In genomic region chr2:136913021-136913420, GRCm38 (mm10) we compare ENCODE assay signal across 27 mouse cellular contexts. TPM values are rescaled to one million over a fixed set of nuclear protein-coding genes. Genes with fewer than 3 reads are reported as not detected.
DNase-seq lines count a peak whose midpoint lies in the region; ATAC-seq and TF ChIP-seq lines count a peak whose summit lies in the region.
"Had no signal": no experiment of that assay in that cellular context is flagged by ENCODE, and none has a peak within 500 bp of the region (broad histone marks: within the 10 kb centered on the region; RNA-seq: fewer than 3 reads in every experiment).

No protein-coding gene starts in this region.

- no peaks in the 10 kb centered on the region for H3K27me3 ChIP-seq in stomach, embryonic 16.5 days (ENCODE audit: control insufficient read depth, insufficient read depth, low read length)
- H3K27me3 ChIP-seq in stomach, postnatal 0 days (ENCODE audit: control insufficient read depth, insufficient read depth, low read length): no peaks in the 10 kb centered on the region
- H3K27me3 ChIP-seq: forebrain, embryonic 15.5 days; heart, embryonic 12.5 days; limb, embryonic 15.5 days; liver, embryonic 13.5 days; megakaryocyte, embryonic 14.5 days; neural tube, embryonic 13.5 days had no signal

- no peak for TF ChIP-seq CTCF in lung, adult 2 months (IDR thresholded peaks at IDR 0.05; ENCODE audit: insufficient read depth, low read length)
- TF ChIP-seq CTCF in stomach, postnatal 0 days (IDR thresholded peaks at IDR 0.05; ENCODE audit: low read depth): no peak

- no peak for TF ChIP-seq EP300 in stomach, postnatal 0 days (optimal IDR thresholded peaks at IDR 0.05)

- peak overlapping the region; percentile 38; the same call in 1 of the 2 replicates for H3K27ac ChIP-seq in stomach, embryonic 16.5 days (ENCODE audit: low read length)
- no peak overlapping the region for H3K27ac ChIP-seq in stomach, postnatal 0 days (replicated peaks)
- H3K27ac ChIP-seq: forebrain, embryonic 15.5 days; limb, embryonic 10.5 days; limb, embryonic 15.5 days; liver, embryonic 13.5 days; neural tube, embryonic 13.5 days had no signal

- H3K9me3 ChIP-seq in stomach, embryonic 16.5 days (replicated peaks; ENCODE audit: control insufficient read depth, low read length): no peaks in the 10 kb centered on the region
- no peaks in the 10 kb centered on the region for H3K9me3 ChIP-seq in stomach, postnatal 0 days (ENCODE audit: control insufficient read depth, low read length)
- H3K9me3 ChIP-seq: forebrain, embryonic 15.5 days; heart, embryonic 12.5 days; limb, embryonic 10.5 days; limb, embryonic 15.5 days; liver, embryonic 13.5 days; megakaryocyte, embryonic 14.5 days; neural tube, embryonic 13.5 days had no signal

- DNase-seq in lung, adult 18-20 months: peak; percentile 20 to 45
- no peak for DNase-seq in lung, adult 2 months
- no peak for DNase-seq in stomach, postnatal 0 days (ENCODE audit: low spot score)
- peak; percentile 9 for DNase-seq in lung, postnatal 14 days
- DNase-seq: adrenal gland, postnatal 25 days; B cell, adult 2 months; cerebellum, adult 8-10 months; cerebellum, postnatal 36 days; gastrocnemius, postnatal 36 days; heart, adult 18-20 months; heart, postnatal 10 days; kidney, adult 9 months; kidney, postnatal 10 days; layer of hippocampus, postnatal 36 days; liver, embryonic 13.5 days; right cerebral cortex, postnatal 4 days had no signal

- H3K36me3 ChIP-seq in stomach, embryonic 16.5 days (ENCODE audit: control insufficient read depth, insufficient read depth, low read length): no peaks in the 10 kb centered on the region
- H3K36me3 ChIP-seq in stomach, postnatal 0 days (ENCODE audit: control insufficient read depth, insufficient read depth, low read length): no peaks in the 10 kb centered on the region
- H3K36me3 ChIP-seq: forebrain, embryonic 15.5 days; heart, embryonic 12.5 days; limb, embryonic 10.5 days; limb, embryonic 15.5 days; liver, embryonic 13.5 days; neural tube, embryonic 13.5 days had no signal

- H3K9ac ChIP-seq in stomach, embryonic 16.5 days (ENCODE audit: low read length): no peak overlapping the region
- no peak overlapping the region for H3K9ac ChIP-seq in stomach, postnatal 0 days (ENCODE audit: low read length)
- H3K9ac ChIP-seq: forebrain, embryonic 15.5 days; heart, embryonic 12.5 days; limb, embryonic 15.5 days; liver, embryonic 13.5 days; neural tube, embryonic 13.5 days had no signal

- TF ChIP-seq POLR2A in lung, adult 2 months (IDR thresholded peaks at IDR 0.05; ENCODE audit: borderline replicate concordance, extremely low read depth, low read depth, low read length): no peak

- WGBS in lung, adult 2 months: 62% methylated on average over 3 of the region's 3 CpGs
- WGBS in stomach, embryonic 16.5 days: 57% methylated on average over 3 of the region's 3 CpGs
- WGBS in stomach, postnatal 0 days: 54% methylated on average over 3 of the region's 3 CpGs

- no peak overlapping the region for H3K4me3 ChIP-seq in lung, adult 2 months (replicated peaks; ENCODE audit: extremely low read depth, low read depth, low read length)
- no peak overlapping the region for H3K4me3 ChIP-seq in stomach, embryonic 16.5 days (replicated peaks; ENCODE audit: low read length)
- H3K4me3 ChIP-seq in stomach, postnatal 0 days (ENCODE audit: low read depth, low read length): no peak overlapping the region
- H3K4me3 ChIP-seq: forebrain, embryonic 15.5 days; heart, embryonic 12.5 days; limb, embryonic 10.5 days; limb, embryonic 15.5 days; liver, embryonic 13.5 days; megakaryocyte, embryonic 14.5 days; neural tube, embryonic 13.5 days had no signal

- H3K4me2 ChIP-seq in stomach, embryonic 16.5 days (ENCODE audit: low read depth, low read length): no peak overlapping the region
- no peak overlapping the region for H3K4me2 ChIP-seq in stomach, postnatal 0 days (replicated peaks; ENCODE audit: low read depth)
- H3K4me2 ChIP-seq: forebrain, embryonic 15.5 days; heart, embryonic 12.5 days; limb, embryonic 15.5 days; liver, embryonic 13.5 days; neural tube, embryonic 13.5 days had no signal

- ATAC-seq in stomach, embryonic 16.5 days (ENCODE audit: insufficient read depth, low FRiP score): no peak
- ATAC-seq in stomach, postnatal 0 days (ENCODE audit: low FRiP score, low TSS enrichment): no peak
- ATAC-seq in inflammation-experienced regulatory T-cells, adult 6 months: no peak
- ATAC-seq: forebrain, embryonic 15.5 days; intestine, postnatal 0 days had no signal

- H3K4me1 ChIP-seq in lung, adult 2 months (ENCODE audit: control insufficient read depth, insufficient read depth, low read length): peaks cover 5% of the 10 kb centered on the region
- peaks cover 14% of the 10 kb centered on the region; the same call in 1 of the 2 replicates for H3K4me1 ChIP-seq in stomach, embryonic 16.5 days (ENCODE audit: control insufficient read depth, insufficient read depth, low read length)
- no peaks in the 10 kb centered on the region for H3K4me1 ChIP-seq in stomach, postnatal 0 days (replicated peaks; ENCODE audit: control insufficient read depth, insufficient read depth)
- H3K4me1 ChIP-seq: limb, embryonic 10.5 days had no signal

RNA-seq across cellular contexts. Expression of gene AL731706.1, which starts 21.8 kb away (rescaled TPM):
- polyA plus RNA-seq in lung, adult 2 months (2012; rRNA removed): 2.6 and 5.3 TPM in 2 replicates
- 24.7 and 32.6 TPM in 2 replicates for polyA plus RNA-seq in stomach, embryonic 16.5 days (2015; fragmentation: Nextera tagmentation; extraction: Ambion mirVana)
- 26.3 and 33.2 TPM in 2 replicates for polyA plus RNA-seq in stomach, postnatal 0 days (2015; fragmentation: Nextera tagmentation; extraction: Ambion mirVana)
- polyA plus RNA-seq in inflammation-experienced regulatory T-cells, adult 6 months (2017; shearing (Covaris generic)): 10 to 100 TPM; 14.1 to 26.3 (median 18.6) TPM

RNA-seq across cellular contexts. Expression of gene Mkks, which starts 21.8 kb away (rescaled TPM):
- polyA plus RNA-seq in lung, adult 2 months (2012; rRNA removed): 3.6 and 4.7 TPM in 2 replicates
- polyA plus RNA-seq in stomach, embryonic 16.5 days (2015; fragmentation: Nextera tagmentation; extraction: Ambion mirVana): 13.7 and 18.7 TPM in 2 replicates
- polyA plus RNA-seq in stomach, postnatal 0 days (2015; fragmentation: Nextera tagmentation; extraction: Ambion mirVana): 10.8 and 15.6 TPM in 2 replicates
- 10 to 100 TPM; 11.4 to 13.7 (median 11.5) TPM for polyA plus RNA-seq in inflammation-experienced regulatory T-cells, adult 6 months (2017; shearing (Covaris generic))

RNA-seq across cellular contexts. Expression of gene Slx4ip, which starts 22.0 kb away (rescaled TPM):
- 0.38 and 0.70 TPM in 2 replicates for polyA plus RNA-seq in lung, adult 2 months (2012; rRNA removed)
- polyA plus RNA-seq in stomach, embryonic 16.5 days (2015; fragmentation: Nextera tagmentation; extraction: Ambion mirVana): 5.6 and 5.7 TPM in 2 replicates
- polyA plus RNA-seq in stomach, postnatal 0 days (2015; fragmentation: Nextera tagmentation; extraction: Ambion mirVana): 2.1 TPM in 2 replicates
- polyA plus RNA-seq in inflammation-experienced regulatory T-cells, adult 6 months (2017; shearing (Covaris generic)): 1 to 10 TPM; 4.8 to 6.7 (median 6.1) TPM

RNA-seq across cellular contexts. Expression of gene AL731706.2, which starts 27.5 kb away (rescaled TPM):
- not detected in 2 replicates for polyA plus RNA-seq in lung, adult 2 months (2012; rRNA removed)
- 26.9 and 53.9 TPM in 2 replicates for polyA plus RNA-seq in stomach, embryonic 16.5 days (2015; fragmentation: Nextera tagmentation; extraction: Ambion mirVana)
- polyA plus RNA-seq in stomach, postnatal 0 days (2015; fragmentation: Nextera tagmentation; extraction: Ambion mirVana): 21.3 and 27.6 TPM in 2 replicates
- polyA plus RNA-seq in inflammation-experienced regulatory T-cells, adult 6 months (2017; shearing (Covaris generic)): 10 to 100 TPM in 2 of 3 experiments, not detected in 1; 13.1 to 24.4 TPM
- polyA plus RNA-seq: frontal cortex, adult 2 months; large intestine, adult 2 months had no signal

Comparison
In these comparisons a context has a peak if more than half of its experiments do, and no peak if none do; other contexts are left out.
1. DNase-seq: peak in lung, adult 18-20 months (2 of 2) and lung, postnatal 14 days (single experiment); none in lung, adult 2 months (single experiment) and stomach, postnatal 0 days (single experiment).